Mouse (Mus musculus) megakaryocyte, adult 5-6 weeks (primary cell): ENCODE data around the gene Ulk4. TPM values are rescaled to one million over a fixed set of nuclear protein-coding genes. Genes with fewer than 3 reads are reported as not detected.
"Not testable (repeated sequence)": the region's sequence is repeated elsewhere in the genome, so short reads cannot be mapped to it uniquely, and the experiment has no call there.

ENCODE experiments used
- ATAC-seq: 2 replicates; pipeline ENCODE4 v1.8.0; 2016; ENCODE audit warnings: mild to moderate bottlenecking, inconsistent platforms; ENCODE audit not compliant: poor library complexity, severe bottlenecking
- total RNA-seq, 2 experiments: library from RNA; stranded (forward) in 1 of 2; stranded (reverse) in 1 of 2; fragments of 153-499, 151-499 nt in 1 of 2; fragments of 221-1000, 200-1000 nt in 1 of 2; gene quantifications; 2 replicates each; pipeline versions ENCODE4 v1.2.3 to v1.2.4; 2015 to 2017

Ulk4 gene
- total RNA-seq, 2 experiments from 2014 or later: 0.20 to 1.0 TPM

DNA sequence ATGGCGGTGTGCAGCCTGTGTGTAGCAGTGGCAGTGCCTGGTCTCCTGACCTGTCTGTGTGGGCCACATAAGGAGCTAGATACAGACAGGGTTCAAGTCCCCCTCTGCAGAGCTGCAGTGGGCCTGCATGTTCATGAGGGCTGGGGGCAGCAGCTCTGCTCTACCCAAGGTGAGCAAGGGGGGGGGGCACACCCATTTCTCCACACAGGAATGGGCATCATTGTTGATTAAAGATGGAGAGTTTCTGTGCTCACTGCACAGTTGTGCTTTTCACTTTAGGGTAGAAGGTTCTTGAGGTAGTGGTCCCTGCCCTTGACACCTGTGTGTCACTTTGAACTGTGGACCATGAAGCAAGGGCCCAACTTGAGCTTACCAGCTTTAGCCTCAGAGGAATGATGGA, 328.2 kb downstream of the Ulk4 start:
- ATAC-seq: no peak

- no peak for ATAC-seq
These were observed 330.9 kb downstream of the Ulk4 start for GRCm38 (mm10) chr9:120946131-120946530.

GRCm38 (mm10) chr9:120944211-120944610, 332.8 kb downstream of the Ulk4 start:
- ATAC-seq: peak; percentile 31; the same call in 1 of the 2 replicates

DNA sequence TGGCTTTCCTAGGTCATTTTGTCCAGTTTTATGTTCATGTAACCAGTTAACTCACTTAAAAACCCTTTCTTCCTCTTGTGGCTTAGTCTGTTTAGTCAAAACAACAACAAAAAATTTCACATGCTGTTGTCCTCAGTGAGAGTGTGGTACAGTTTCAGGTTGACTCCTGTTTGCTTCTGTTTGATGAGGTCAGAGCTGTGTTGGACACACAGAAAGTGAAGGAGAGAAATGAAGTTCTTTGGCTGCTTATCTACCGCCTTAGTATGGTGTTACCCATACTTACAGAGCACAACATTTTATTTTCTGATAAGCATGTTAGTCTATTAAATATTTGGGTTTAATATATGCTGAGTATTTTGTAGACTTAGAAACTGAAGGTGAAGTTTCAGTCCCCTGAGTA, 333.2 kb downstream of the Ulk4 start:
- ATAC-seq: no peak

DNA sequence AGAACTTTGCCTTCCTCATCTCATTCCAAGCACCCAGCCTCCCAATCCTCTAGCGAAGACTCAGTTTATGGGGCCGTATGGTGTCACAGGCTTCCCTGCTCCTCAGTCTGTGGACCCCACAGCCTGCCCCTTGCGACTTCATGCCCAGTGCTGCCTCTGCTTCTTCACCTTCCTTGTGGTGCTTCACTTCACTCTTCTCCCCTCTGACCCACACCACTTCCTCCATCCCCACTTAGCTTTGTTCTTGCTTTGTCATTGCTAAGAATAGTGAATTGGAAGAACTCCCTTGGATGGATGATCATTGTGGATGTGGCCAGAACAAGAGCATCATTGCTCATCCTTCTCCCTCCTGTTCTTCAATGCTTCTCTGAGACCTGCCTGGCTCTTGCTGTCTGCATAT, 336.1 kb downstream of the Ulk4 start:
- peak; percentile 52 for ATAC-seq

GRCm38 (mm10) chr9:120936351-120936750, 340.6 kb downstream of the Ulk4 start:
- peak; percentile 26; the same call in 1 of the 2 replicates for ATAC-seq

DNA sequence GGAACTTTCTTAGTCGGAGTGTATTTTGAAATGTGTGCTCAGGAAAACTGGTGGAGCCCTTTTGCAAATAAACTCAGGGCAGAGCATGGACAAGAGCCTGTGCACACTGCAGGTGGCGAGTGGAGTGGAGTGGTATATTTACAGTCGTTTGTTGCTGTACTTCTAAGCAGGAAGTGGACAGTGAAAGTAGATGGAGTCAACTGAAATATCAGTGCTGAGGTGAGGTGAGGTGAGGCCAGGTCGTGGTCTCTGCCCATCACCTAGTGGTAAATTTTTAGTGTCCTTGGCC, 341.4 kb downstream of the Ulk4 start:
- ATAC-seq: no peak

GRCm38 (mm10) chr9:120934821-120935633, 342.0 kb downstream of the Ulk4 start:
- ATAC-seq: no peak

GRCm38 (mm10) chr9:120933886-120934758, 342.9 kb downstream of the Ulk4 start:
- ATAC-seq: no peak

DNA sequence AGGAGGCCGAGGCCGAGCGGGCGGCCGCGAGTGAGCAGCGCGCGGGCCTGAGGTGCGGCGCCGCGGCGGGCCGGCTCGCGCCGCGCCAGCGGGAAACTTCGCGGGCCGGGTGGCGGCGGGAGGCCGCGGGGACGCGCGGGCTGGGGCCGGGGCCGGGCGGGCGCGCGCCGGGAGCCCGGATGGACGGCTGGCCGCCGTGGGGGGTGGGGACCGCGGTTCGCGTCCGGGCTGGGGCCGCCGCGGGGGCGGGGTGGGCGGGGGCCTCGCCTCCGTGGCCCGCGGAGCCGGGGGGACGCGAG, 343.5 kb downstream of the Ulk4 start:
- peak; percentile 13 for ATAC-seq

DNA sequence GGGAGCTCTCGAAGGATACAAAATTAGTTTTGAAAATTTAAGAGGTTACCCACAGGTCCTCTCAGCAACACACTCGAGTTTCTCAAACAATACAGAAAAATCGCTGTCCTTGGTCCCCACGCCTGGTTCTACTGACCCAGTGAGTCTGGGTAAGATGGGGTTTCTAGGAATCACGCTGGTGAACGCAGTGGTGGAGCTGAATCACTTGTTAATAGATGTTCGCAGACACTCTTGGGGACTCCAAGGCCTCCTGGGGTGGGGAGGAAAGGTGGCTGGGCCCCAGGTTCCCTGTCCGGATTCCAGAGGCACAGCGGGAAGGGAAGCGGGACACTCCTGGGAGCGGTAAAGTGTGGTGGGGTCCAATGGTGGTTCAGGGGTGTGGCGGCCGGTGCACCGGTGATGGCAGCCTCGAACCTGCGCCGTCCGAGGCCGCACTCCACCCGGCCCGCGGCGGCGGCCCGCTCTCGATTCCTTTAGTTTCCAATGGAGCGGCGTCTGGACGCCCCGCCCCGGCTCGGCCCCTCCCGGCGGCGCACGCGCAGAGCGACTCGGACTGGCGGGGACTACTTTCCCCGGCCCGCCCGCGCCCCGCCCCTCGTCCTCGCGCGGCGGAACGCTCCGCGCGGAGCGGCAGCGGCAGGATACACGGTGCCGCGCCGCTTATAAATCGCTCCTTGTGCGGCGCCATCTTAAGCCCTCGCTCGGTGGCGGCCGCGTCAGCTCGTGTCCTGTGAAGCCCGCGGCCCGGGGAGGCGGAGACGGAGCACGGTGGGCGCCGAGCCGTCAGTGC, 344.0 kb downstream of the Ulk4 start:
- peak; percentile 81 for ATAC-seq

GRCm38 (mm10) chr9:120932371-120932770, 344.6 kb downstream of the Ulk4 start:
- no peak for ATAC-seq

DNA sequence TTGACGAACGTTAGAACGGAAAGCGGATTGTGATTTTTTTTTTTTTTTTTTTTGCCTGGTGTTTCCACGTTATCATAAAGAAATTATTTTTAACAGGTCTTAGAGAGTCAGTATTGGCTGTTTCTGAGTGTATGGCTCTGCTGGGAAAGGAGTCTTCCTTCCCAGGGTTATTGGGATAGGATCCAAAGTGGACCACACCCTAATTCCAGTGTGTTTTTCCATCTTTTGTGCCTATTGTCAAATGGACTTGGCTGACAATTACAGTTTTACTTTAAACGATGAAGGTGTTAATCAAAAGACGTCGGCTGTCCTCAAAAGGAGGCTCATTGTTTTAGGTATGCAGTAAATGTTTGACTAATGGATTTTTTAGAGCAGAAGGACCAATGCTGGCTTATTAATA, 346.2 kb downstream of the Ulk4 start:
- ATAC-seq: no peak

DNA sequence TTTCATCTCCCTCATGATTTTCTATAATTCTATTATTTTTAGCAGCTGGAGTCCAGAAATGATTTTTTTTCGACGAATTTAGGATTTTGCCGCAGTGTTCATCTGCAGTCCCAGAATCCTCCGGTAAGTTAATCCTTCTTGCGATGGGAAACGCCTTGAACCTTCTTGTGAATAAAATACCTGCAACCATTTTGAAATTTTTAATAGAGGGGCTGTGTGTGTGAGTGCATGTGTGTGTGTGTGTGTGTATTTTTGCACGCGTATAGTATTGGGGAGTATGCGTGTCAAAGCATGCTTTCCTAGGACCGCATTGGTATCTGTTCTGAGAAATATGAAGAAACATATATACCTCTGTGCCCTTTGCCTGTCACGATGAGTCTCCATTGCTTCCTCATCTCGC, 347.0 kb downstream of the Ulk4 start:
- ATAC-seq: no peak

- no peak for ATAC-seq
These were observed 347.9 kb downstream of the Ulk4 start, which contains the start of gene Ctnnb1 for GRCm38 (mm10) chr9:120929081-120929480. Gene Ctnnb1 (plus strand): TSS chr9:120929216.

DNA sequence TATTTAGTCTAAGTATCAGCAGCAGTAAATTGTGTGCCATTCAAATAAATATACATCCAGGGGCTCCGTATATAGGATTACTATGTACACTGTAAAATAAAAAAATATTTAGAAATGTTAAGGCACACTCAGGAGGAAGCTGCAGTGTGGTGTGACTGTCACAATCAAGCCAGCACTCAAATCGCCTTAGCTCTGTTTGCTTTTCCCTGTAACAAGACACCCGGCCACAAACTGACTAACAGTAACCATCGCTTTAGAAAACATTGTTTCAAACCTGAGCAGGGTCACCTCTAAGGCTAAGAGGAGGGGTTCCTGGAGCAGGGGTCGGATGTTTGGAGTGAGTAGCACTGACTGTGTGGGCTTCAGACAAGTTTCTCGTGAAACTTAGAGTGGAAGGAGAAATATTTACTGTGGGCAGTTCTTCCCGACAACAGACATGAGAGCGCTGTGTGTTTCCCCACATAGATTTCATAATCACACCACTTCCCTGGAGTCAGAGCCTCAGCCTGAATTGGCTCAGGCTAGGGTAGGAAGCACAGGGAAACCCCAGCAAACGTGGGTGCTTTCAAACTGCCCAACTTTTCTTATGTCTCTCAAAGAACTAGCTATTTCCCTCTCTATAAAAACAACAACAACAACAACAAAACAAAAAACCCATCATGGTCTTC, 349.9 kb downstream of the Ulk4 start:
- peak; percentile 69 for ATAC-seq

DNA sequence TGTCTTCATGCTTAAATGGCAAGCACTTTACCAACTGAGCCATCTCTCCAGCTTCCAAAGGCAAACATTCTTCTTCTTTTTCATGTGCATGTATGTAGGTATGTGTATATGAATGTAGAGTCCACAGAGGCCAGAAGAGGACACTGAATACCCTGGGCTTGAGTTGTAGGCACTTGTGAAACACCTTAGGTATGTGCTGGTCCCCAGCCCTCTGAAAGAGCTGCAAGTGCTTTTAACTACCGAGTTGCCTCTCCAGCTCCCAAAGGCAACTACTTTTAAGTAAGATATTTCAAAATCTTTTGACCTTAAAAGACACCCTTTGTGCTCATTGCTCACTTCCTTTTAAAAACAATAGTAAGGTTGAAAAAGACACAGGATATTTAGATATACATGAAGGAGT, 350.9 kb downstream of the Ulk4 start:
- no peak for ATAC-seq

- no peak for ATAC-seq
These were observed 357.9 kb downstream of the Ulk4 start for GRCm38 (mm10) chr9:120919130-120919529.

- no peak for ATAC-seq
These were observed 358.4 kb downstream of the Ulk4 start for GRCm38 (mm10) chr9:120918642-120919041.

DNA sequence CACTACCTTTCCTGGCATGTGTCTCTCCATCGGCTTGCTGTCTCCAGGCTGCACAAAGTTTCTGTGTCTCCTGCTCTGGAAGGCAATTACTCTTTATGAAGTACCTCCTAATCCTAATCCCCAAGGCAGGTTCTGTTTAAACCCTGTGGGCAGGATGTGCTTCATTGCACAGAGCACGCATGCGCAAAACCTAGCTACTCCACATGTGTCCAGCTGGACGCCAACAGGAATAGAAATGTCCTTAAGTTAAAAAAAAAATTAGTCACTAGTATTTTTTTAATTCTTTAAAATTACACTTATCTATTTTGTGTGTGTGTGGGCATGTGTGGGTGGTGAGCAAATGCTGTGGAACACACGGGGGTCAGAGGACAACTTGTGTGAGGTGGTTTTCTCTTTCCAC, 358.8 kb downstream of the Ulk4 start:
- no peak for ATAC-seq

DNA sequence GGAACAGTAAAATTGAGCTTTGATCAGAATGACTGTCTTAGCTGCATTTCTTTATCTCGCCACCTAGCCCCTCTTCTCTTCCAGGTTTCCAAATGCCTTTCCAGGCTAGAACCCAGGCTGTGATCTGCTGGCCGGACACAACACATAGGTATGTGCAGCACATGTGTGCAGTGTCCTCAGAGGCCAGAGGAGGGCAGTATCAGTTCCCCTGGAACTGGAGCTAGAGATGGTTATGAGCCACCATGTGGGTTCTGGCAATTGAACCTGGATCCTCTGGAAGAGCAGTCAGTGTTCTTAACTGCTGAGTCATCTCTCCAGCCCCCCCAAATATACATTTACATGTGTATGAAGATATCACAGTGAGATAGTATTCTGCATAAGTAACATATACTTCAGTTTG, 359.4 kb downstream of the Ulk4 start:
- not testable (repeated sequence) for ATAC-seq
